Mouse (Mus musculus) kidney, embryonic 16.5 days (tissue): ENCODE measurements at regions not wholly inside any gene's neighbourhood (a gene's known extent, or its start where the extent isn't known, plus 50 kb on each side); places are given as distances from the start of the nearest gene placed in this dataset.

Experiments used
- ATAC-seq: fragments of 200-750 bp; cut with Nextera tagmentation; 2 replicates; pipeline ENCODE4 v1.8.0; 2017; ENCODE audit warnings: moderate TSS enrichment; ENCODE audit not compliant: low FRiP score, low TSS enrichment
- H3K27ac ChIP-seq: fragments of 300-500 bp; sonication (generic); 2 replicates; pipeline ENCODE4 v1.5.1; 2014; ENCODE audit warnings: low read length
- H3K27me3 ChIP-seq: fragments of 300-500 bp; sonication (generic); 2 replicates; pipeline ENCODE4 v1.6.1; 2014; ENCODE audit warnings: low read length, control low read depth, mixed read lengths; ENCODE audit not compliant: insufficient read depth
- H3K36me3 ChIP-seq: fragments of 300-500 bp; sonication (generic); 2 replicates; pipeline ENCODE4 v1.6.1; 2014; ENCODE audit warnings: low read length, control low read depth, mixed read lengths; ENCODE audit not compliant: insufficient read depth
- H3K4me1 ChIP-seq: fragments of 300-500 bp; sonication (generic); 2 replicates; pipeline ENCODE4 v1.6.1; 2014; ENCODE audit warnings: low read length, control low read depth, mixed read lengths; ENCODE audit not compliant: insufficient read depth
- H3K4me2 ChIP-seq: fragments of 300-500 bp; sonication (generic); replicated peaks from 2 replicates; pipeline ENCODE4 v1.6.1; 2014; ENCODE audit warnings: low read depth, low read length
- H3K4me3 ChIP-seq: fragments of 300-500 bp; sonication (generic); 2 replicates; pipeline ENCODE4 v1.5.1; 2014; ENCODE audit warnings: mild to moderate bottlenecking, low read length
- H3K9ac ChIP-seq: fragments of 300-500 bp; sonication (generic); replicated peaks from 2 replicates; pipeline ENCODE4 v1.6.1; 2014; ENCODE audit warnings: low read length
- H3K9me3 ChIP-seq: fragments of 300-500 bp; sonication (generic); 2 replicates; pipeline ENCODE4 v1.6.1; 2016; ENCODE audit warnings: low read length, control low read depth
- WGBS: fragments of 180-500 bp; shearing (Covaris S2); extraction: QIAGEN DNeasy Blood & Tissue Kit; methylation state at CpG from one replicate; pipeline ENCODE4 v1.1.7; 2014; 5-methylcytosine and 5-hydroxymethylcytosine counted together

DNA sequence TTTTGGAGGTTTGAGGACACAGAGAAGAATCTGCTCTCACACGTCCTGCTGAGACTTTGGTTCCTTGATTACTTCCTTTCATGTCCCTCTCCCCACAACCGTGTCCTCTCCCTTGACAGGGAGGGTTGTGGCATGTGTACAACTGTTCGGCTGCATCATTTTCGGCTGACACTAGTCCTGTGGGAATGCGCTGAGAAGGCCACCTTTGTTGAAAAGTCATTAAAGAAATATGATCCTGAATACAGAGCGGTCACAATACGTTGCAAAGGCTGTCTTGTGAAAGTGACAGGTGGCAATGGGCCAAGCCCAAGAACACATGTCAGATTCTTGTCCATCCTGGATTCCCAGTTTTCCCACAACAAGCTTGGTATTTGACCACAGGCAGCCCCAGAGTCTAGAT, 92.8 kb upstream of the Tut7 start:
- H3K4me1 ChIP-seq = peaks cover 7% of the 10 kb centered on the region; the same call in 1 of the 2 replicates
- H3K27me3 ChIP-seq = no peaks in the 10 kb centered on the region
- 43% methylated on average over 7 of the region's 7 CpGs for WGBS
- H3K9me3 ChIP-seq = no peaks in the 10 kb centered on the region
- no peaks in the 10 kb centered on the region for H3K36me3 ChIP-seq
- H3K27ac ChIP-seq = peak overlapping the region; percentile 53; the same call in 1 of the 2 replicates
- ATAC-seq = no peak
- no peak overlapping the region for H3K9ac ChIP-seq
- H3K4me2 ChIP-seq = no peak overlapping the region
- H3K4me3 ChIP-seq = no peak overlapping the region

DNA sequence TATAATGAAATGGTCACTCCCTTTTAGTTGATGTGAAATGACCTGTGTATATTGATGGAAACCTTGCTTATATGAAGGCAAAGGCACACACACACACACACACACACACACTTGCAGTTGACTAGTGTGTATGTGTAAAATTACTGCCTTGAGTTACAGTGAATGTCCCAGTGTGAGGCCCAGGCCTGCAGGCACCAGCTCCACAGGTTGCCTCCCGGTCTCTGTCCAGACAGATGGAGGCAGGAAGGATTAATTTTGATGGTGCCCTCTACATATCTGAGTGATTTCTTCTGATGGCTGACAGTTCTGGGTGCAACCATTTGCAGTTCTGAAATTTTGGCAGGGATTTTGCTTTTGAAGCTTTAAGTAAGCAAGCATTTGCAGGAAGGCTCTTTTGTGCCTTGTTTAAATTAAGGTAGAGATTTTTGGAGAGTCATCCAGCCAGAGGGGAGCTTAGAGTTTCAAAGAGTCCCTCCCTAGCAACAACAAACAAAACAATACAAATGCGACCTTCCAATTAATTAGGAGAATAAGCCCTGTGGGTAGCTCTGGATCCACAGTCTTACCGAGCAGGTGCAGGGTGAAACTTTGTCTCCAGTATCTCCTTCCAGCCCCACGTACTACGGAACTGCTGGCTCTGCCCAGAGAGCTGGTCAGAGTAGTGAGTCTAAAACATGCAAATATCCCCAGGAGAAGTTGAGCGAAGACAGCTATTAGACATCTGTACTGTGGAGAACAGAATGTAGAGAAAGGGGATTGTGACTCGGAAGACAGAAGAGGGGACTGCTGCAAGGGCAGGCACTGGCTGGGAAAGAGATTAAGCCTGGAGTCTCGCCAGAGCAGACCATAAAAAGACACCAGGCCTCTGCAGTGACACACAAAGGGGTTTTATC, 87.5 kb upstream of the Tut7 start:
- Histone ChIP-seq H3K9ac (no peak overlapping the region), H3K9me3 (no peaks in the 10 kb centered on the region; the same call in 1 of the 2 replicates), H3K36me3 (no peaks in the 10 kb centered on the region), H3K4me2 (no peak overlapping the region), H3K27ac (no peak overlapping the region), H3K27me3 (no peaks in the 10 kb centered on the region), H3K4me1 (no peaks in the 10 kb centered on the region), H3K4me3 (no peak overlapping the region)
- no peak for ATAC-seq
- 42% methylated on average over 8 of the region's 8 CpGs for WGBS

DNA sequence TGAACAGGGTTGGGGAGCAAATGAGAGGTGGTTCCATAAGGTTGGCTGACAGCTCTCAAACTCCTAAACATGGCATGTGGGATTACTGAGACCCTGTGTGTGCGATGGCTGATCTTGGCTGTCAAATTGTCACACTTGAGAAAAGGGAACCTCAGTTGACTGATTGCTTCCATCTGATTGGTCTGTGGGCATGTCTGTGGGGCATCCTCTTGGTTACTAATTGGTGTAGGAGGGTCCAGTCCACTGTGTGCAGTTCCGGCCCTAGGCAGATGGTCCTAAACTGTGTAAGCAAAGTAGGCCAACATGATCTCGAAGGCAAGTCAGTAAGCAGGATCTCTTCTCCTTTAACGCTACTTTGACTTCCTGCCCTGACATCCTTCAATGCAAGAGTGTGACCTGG, 86.5 kb upstream of the Tut7 start:
- Histone ChIP-seq H3K27me3 (no peaks in the 10 kb centered on the region), H3K9ac (no peak overlapping the region), H3K4me1 (no peaks in the 10 kb centered on the region), H3K36me3 (no peaks in the 10 kb centered on the region), H3K27ac (no peak overlapping the region), H3K9me3 (no peaks in the 10 kb centered on the region; the same call in 1 of the 2 replicates), H3K4me2 (no peak overlapping the region), H3K4me3 (no peak overlapping the region)
- peak; percentile 12; the same call in 1 of the 2 replicates for ATAC-seq
- 41% methylated on average over 4 of the region's 4 CpGs for WGBS

DNA sequence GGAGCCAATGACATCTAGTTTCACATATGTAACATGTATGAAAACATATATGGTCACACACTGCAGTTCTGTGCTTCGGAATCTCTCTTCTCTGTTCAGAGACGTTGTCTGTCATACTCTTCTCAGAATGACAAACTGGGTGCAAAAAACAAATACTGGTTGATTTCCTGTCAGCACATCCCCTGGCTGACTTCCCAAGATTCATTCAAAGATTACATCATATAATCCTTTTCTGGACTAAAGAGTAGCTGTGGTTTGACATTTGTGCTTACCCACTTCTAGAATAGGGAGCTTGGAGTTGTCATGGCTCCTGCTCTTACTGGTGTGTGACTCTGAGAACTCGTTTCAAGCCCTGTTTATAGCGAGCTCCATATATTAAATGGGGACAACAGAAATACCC, 85.8 kb upstream of the Tut7 start:
- Histone ChIP-seq H3K4me2 (no peak overlapping the region), H3K9ac (no peak overlapping the region), H3K9me3 (no peaks in the 10 kb centered on the region; the same call in 1 of the 2 replicates), H3K27me3 (no peaks in the 10 kb centered on the region), H3K27ac (no peak overlapping the region), H3K36me3 (no peaks in the 10 kb centered on the region), H3K4me3 (no peak overlapping the region), H3K4me1 (no peaks in the 10 kb centered on the region)
- no peak for ATAC-seq
- 83% methylated on average over 4 of the region's 4 CpGs for WGBS

DNA sequence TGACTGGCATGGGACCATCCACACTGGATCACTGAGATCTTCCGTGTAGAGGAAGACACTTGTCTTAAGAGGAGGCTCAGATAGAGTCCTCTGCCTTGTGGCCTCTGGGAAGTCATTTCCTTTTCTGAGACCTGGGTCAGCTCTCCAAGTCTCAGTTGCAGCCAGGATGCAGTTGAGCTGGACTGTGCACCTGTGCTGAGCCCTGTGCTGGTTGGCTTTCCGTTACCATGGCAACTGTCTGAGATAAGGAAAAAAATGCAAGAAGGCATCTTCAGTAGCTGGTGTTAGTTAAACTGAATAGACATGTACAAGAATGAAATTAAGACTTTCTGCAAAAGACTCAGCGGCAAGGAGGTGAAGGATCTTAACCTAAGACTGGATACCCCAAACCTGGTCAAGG, 82.5 kb upstream of the Tut7 start:
- WGBS = 82% methylated on average over 3 of the region's 3 CpGs
- H3K9me3 ChIP-seq = no peaks in the 10 kb centered on the region; the same call in 1 of the 2 replicates
- no peaks in the 10 kb centered on the region for H3K27me3 ChIP-seq

DNA sequence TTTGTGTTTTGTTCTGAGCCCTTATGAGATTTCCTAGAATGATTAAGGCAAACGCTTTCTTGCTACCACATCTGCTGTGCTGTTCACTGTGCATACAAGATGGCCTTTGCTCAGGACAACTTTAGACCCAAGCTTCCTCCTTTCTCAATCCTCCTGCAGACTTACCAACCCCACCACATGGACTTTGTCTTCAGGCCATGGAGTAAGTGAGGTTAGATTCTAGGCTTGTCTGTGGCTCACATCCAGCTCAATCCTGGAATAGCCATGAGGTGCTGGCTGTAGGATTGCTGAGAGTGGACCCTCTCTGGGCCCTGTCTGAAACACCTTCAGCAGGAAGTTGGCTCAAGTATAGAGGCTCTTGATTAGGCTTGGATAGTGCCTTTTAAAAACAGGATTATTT, 81.5 kb upstream of the Tut7 start:
- Histone ChIP-seq H3K36me3 (no peaks in the 10 kb centered on the region), H3K9me3 (no peaks in the 10 kb centered on the region; the same call in 1 of the 2 replicates), H3K27ac (no peak overlapping the region)

More for the DNA sequence above, 82.5 kb upstream of the Tut7 start:
- Histone ChIP-seq H3K4me3 (no peak overlapping the region), H3K27ac (no peak overlapping the region), H3K36me3 (no peaks in the 10 kb centered on the region), H3K4me2 (no peak overlapping the region), H3K9ac (no peak overlapping the region), H3K4me1 (no peaks in the 10 kb centered on the region)
- no peak for ATAC-seq

DNA sequence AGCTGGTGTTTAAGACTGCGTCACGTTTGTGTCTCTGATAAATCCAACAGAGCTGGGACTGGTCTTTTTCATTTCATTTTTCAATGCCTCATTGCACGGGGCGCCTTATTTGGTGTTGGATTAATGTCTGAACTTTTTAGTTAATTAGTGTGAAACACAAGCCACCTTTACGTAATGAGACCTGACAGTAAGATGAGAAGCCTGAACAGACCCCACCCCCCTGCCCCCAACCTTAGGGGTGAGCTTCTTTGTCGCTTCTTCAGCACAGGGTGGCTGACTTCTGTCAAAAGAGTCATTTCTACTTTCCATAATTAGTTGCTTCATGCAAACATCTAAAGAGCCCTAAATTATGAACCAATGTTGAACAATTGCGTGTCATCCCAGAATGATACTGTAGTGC, 76.6 kb upstream of the Tut7 start:
- Histone ChIP-seq H3K9me3 (no peaks in the 10 kb centered on the region), H3K4me1 (peaks cover 4% of the 10 kb centered on the region; the same call in 1 of the 2 replicates), H3K27me3 (no peaks in the 10 kb centered on the region), H3K4me3 (no peak overlapping the region), H3K27ac (no peak overlapping the region), H3K36me3 (no peaks in the 10 kb centered on the region), H3K4me2 (no peak overlapping the region), H3K9ac (no peak overlapping the region)
- ATAC-seq = no peak
- 48% methylated on average over 7 of the region's 7 CpGs for WGBS

More for the DNA sequence above, 81.5 kb upstream of the Tut7 start:
- ATAC-seq = no peak
- peaks cover 4% of the 10 kb centered on the region; the same call in 1 of the 2 replicates for H3K4me1 ChIP-seq
- WGBS = 100% methylated on average over 1 of the region's 1 CpGs
- H3K4me2 ChIP-seq = no peak overlapping the region
- H3K9ac ChIP-seq = no peak overlapping the region
- no peak overlapping the region for H3K4me3 ChIP-seq
- no peaks in the 10 kb centered on the region for H3K27me3 ChIP-seq

DNA sequence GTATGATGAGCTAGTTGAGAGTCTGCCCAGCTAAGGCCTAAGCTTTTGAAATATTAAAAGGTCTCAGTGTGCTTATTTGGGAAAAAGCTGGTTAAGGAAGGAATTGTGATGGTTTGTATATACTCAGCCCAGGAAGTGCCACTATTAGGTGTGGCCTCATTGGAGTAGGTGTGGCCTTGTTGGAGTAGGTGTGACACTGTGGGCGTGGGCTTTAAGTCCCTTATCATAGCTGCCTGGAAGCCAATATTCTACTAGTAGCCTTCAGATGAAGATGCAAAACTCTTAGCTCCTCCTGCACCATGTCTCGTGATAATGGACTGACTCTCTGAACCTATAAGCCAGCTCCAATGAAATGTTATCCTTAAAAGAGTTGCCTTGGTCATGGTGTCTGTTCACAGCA, 72.8 kb upstream of the Tut7 start:
- H3K4me3 ChIP-seq = no peak overlapping the region
- H3K9me3 ChIP-seq = no peaks in the 10 kb centered on the region
- H3K27ac ChIP-seq = no peak overlapping the region

DNA sequence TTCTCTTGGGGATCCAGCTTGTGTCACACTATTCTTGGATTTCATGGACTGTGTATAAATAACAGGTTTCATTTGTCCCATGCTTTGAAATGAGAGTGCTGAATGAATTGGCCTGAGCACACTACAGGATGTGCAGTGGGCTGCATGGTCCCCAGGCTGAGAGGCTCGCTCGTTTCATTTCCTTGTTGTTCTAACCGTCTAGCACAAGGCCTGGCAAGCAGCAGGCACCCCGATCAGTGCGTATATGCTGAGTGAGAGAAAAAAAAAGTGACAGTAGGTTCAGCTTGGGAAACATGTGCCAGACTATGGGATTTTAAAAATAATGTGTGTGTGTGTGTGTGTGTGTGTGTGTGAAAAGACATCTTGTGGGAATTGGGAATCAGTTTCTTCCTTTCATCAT, 71.1 kb upstream of the Tut7 start:
- peaks cover 23% of the 10 kb centered on the region for H3K4me1 ChIP-seq
- H3K27me3 ChIP-seq = no peaks in the 10 kb centered on the region
- no peak overlapping the region for H3K4me3 ChIP-seq
- no peaks in the 10 kb centered on the region for H3K9me3 ChIP-seq
- H3K36me3 ChIP-seq = no peaks in the 10 kb centered on the region
- WGBS = 31% methylated on average over 5 of the region's 5 CpGs
- no peak overlapping the region for H3K27ac ChIP-seq
- H3K4me2 ChIP-seq = no peak overlapping the region
- ATAC-seq = no peak
- no peak overlapping the region for H3K9ac ChIP-seq

More for the DNA sequence above, 72.8 kb upstream of the Tut7 start:
- no peak for ATAC-seq
- Histone ChIP-seq H3K36me3 (no peaks in the 10 kb centered on the region), H3K27me3 (no peaks in the 10 kb centered on the region), H3K4me2 (no peak overlapping the region), H3K4me1 (peaks cover 23% of the 10 kb centered on the region), H3K9ac (no peak overlapping the region)
- WGBS = 86% methylated on average over 2 of the region's 2 CpGs

DNA sequence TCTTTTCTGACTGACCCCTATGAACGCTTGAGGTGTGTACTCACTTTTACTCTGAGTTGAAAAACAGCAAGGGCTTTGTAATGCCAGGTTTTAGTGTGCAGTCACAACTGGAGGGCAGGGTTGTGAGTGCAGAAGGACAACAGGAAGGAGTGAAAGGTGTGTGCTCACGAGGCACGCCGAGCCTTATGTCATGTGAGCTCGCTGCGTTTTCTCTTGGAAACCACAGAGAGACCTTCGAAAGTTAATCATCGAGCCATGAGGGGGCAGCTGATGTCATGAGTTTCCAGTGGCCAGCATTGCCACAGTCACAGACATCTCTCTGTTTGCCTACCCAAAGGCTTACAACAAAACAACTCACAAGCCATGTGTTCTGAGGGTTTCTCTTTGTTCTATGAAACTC, 70.0 kb upstream of the Tut7 start:
- H3K9me3 ChIP-seq = no peaks in the 10 kb centered on the region
- no peak overlapping the region for H3K4me2 ChIP-seq
- 17% methylated on average over 8 of the region's 8 CpGs for WGBS
- no peak overlapping the region for H3K4me3 ChIP-seq
- H3K27ac ChIP-seq = peak overlapping the region; percentile 5; the same call in 1 of the 2 replicates
- H3K36me3 ChIP-seq = no peaks in the 10 kb centered on the region
- ATAC-seq = peak; percentile 50; the same call in 1 of the 2 replicates
- no peaks in the 10 kb centered on the region for H3K27me3 ChIP-seq
- peaks cover 23% of the 10 kb centered on the region for H3K4me1 ChIP-seq
- no peak overlapping the region for H3K9ac ChIP-seq
